Mouse (Mus musculus): Measurements from ENCODE around the gene Stt3a.
A peak's percentile ranks its signal among the peaks of the same experiment; 100 is the strongest.

The Stt3a gene

GRCm38 (mm10) chr9:36716624-36717023, 50.9 kb downstream of the Stt3a start:
- no peak for DNase-seq (ENCODE audit: low spot score in 2 of 2)

GRCm38 (mm10) chr9:36707304-36707703, 60.2 kb downstream of the Stt3a start:
- DNase-seq (ENCODE audit: low spot score in 2 of 2) = no peak

GRCm38 (mm10) chr9:36705923-36706322, 61.6 kb downstream of the Stt3a start:
- no peak for DNase-seq (ENCODE audit: low spot score in 2 of 2)

- no peak for DNase-seq (ENCODE audit: low spot score in 2 of 2)
Observed at GRCm38 (mm10) chr9:36694276-36694675, 73.2 kb downstream of the Stt3a start.

- DNase-seq (ENCODE audit: low spot score in 2 of 2) = no peak
Observed at GRCm38 (mm10) chr9:36692920-36693319, 74.6 kb downstream of the Stt3a start, which contains the start of gene Acrv1. TSS of gene Acrv1 (plus strand) at chr9:36693220.

- DNase-seq (ENCODE audit: low spot score in 2 of 2) = peak in 1 of 2 experiments; percentile 13
Observed at GRCm38 (mm10) chr9:36687329-36687728, 80.2 kb downstream of the Stt3a start.

- peak in 1 of 2 experiments; percentile 48 for DNase-seq (ENCODE audit: low spot score in 2 of 2)
Observed at GRCm38 (mm10) chr9:36681424-36681823, 86.1 kb downstream of the Stt3a start.

All from urinary bladder, adult 18-20 months (tissue).